In the genomic region with DNA sequence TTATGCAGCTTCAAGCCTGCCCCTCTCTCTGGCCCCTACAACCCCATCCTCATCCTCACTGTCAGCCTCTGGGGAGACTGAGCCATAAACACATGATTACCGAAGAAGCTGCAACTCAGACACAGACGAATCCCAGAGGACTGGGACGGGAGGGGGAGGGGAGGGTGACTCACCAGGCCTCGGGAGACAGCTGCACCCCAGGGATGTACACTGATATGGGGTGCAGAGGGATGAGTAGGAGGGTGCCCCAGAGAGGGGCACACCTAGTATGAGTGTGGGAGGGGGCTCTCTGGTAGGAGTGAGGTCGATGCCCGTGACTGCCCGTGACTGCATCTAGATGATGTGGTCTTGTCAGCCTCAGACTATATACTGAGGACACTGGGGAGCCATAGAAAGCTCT, we compare ENCODE assay signal across 11 mouse cellular contexts.
A peak's percentile ranks its signal among the peaks of the same experiment; 100 is the strongest.
DNase-seq lines count a peak whose midpoint lies in the region; ATAC-seq and TF ChIP-seq lines count a peak whose summit lies in the region.
"Had no signal": no experiment of that assay in that cellular context is flagged by ENCODE, and none has a peak within 500 bp of the region (broad histone marks: within the 10 kb centered on the region; RNA-seq: fewer than 3 reads in every experiment).

No protein-coding gene starts in this region.

- no peak overlapping the region for H3K4me2 ChIP-seq in kidney, embryonic 14.5 days (replicated peaks; ENCODE audit: low read depth, low read length)
- H3K4me2 ChIP-seq in hindbrain, postnatal 0 days (ENCODE audit: low read depth, low read length) = no peak overlapping the region
- no peak overlapping the region for H3K4me2 ChIP-seq in stomach, postnatal 0 days (replicated peaks; ENCODE audit: low read depth)
- H3K4me2 ChIP-seq: embryonic facial prominence, embryonic 12.5 days; heart, embryonic 13.5 days; liver, embryonic 12.5 days had no signal

- TF ChIP-seq CTCF in hindbrain, postnatal 0 days (IDR thresholded peaks at IDR 0.05; ENCODE audit: low read depth) = no peak
- TF ChIP-seq CTCF in stomach, postnatal 0 days (IDR thresholded peaks at IDR 0.05; ENCODE audit: low read depth) = no peak

- no peaks in the 10 kb centered on the region; the same call in 1 of the 2 replicates for H3K36me3 ChIP-seq in kidney, embryonic 14.5 days (ENCODE audit: control insufficient read depth, insufficient read depth, low read length)
- no peaks in the 10 kb centered on the region for H3K36me3 ChIP-seq in hindbrain, postnatal 0 days (ENCODE audit: insufficient read depth, low read length)
- H3K36me3 ChIP-seq in stomach, postnatal 0 days (ENCODE audit: control insufficient read depth, insufficient read depth, low read length) = 0 out of 2 replicates have a peak, but pooled peaks cover 3% of the 10 kb centered on the region

- DNase-seq in kidney, postnatal 14 days = no peak
- DNase-seq in right cerebral cortex, adult 18-20 months = peak; percentile 57
- no peak for DNase-seq in right cerebral cortex, postnatal 14 days
- DNase-seq in hindbrain, postnatal 0 days (ENCODE audit: low spot score) = no peak
- no peak for DNase-seq in stomach, postnatal 0 days (ENCODE audit: low spot score)
- DNase-seq in cerebellum, adult 9-11 months = no peak

- no peaks in the 10 kb centered on the region for H3K9me3 ChIP-seq in kidney, embryonic 14.5 days (ENCODE audit: control insufficient read depth, low read length)
- H3K9me3 ChIP-seq in hindbrain, postnatal 0 days (ENCODE audit: low read length) = no peaks in the 10 kb centered on the region
- H3K9me3 ChIP-seq in stomach, postnatal 0 days (ENCODE audit: control insufficient read depth, low read length) = no peaks in the 10 kb centered on the region
- H3K9me3 ChIP-seq: embryonic facial prominence, embryonic 12.5 days; heart, embryonic 13.5 days; liver, embryonic 12.5 days had no signal

- 57% methylated on average over 7 of the region's 7 CpGs for WGBS in kidney, embryonic 14.5 days
- 82% methylated on average over 7 of the region's 7 CpGs for whole genome bisulfite sequencing in hindbrain, postnatal 0 days
- WGBS in stomach, postnatal 0 days = 58% methylated on average over 7 of the region's 7 CpGs

- no peaks in the 10 kb centered on the region for H3K4me1 ChIP-seq in kidney, embryonic 14.5 days (ENCODE audit: control insufficient read depth, insufficient read depth, low read length)
- H3K4me1 ChIP-seq in hindbrain, postnatal 0 days (ENCODE audit: insufficient read depth, low read length) = peaks cover 12% of the 10 kb centered on the region; the same call in 1 of the 2 replicates
- H3K4me1 ChIP-seq in stomach, postnatal 0 days (replicated peaks; ENCODE audit: control insufficient read depth, insufficient read depth) = no peaks in the 10 kb centered on the region

- no peak overlapping the region for H3K9ac ChIP-seq in kidney, embryonic 14.5 days (ENCODE audit: low read depth, low read length)
- H3K9ac ChIP-seq in hindbrain, postnatal 0 days (replicated peaks; ENCODE audit: low read length) = no peak overlapping the region
- H3K9ac ChIP-seq in stomach, postnatal 0 days (ENCODE audit: low read length) = no peak overlapping the region
- H3K9ac ChIP-seq: embryonic facial prominence, embryonic 12.5 days; heart, embryonic 13.5 days; liver, embryonic 12.5 days had no signal

- no peaks in the 10 kb centered on the region for H3K27me3 ChIP-seq in kidney, embryonic 14.5 days (ENCODE audit: control insufficient read depth, insufficient read depth, low read length)
- H3K27me3 ChIP-seq in hindbrain, postnatal 0 days (ENCODE audit: insufficient read depth, low read length) = no peaks in the 10 kb centered on the region
- no peaks in the 10 kb centered on the region for H3K27me3 ChIP-seq in stomach, postnatal 0 days (ENCODE audit: control insufficient read depth, insufficient read depth, low read length)
- H3K27me3 ChIP-seq: embryonic facial prominence, embryonic 12.5 days; heart, embryonic 13.5 days; liver, embryonic 12.5 days had no signal

- no peak for TF ChIP-seq EP300 in stomach, postnatal 0 days (optimal IDR thresholded peaks at IDR 0.05)

- no peak overlapping the region for H3K27ac ChIP-seq in kidney, embryonic 14.5 days (ENCODE audit: low read depth, low read length)
- H3K27ac ChIP-seq in hindbrain, postnatal 0 days = no peak overlapping the region
- no peak overlapping the region for H3K27ac ChIP-seq in stomach, postnatal 0 days (replicated peaks)
- H3K27ac ChIP-seq: embryonic facial prominence, embryonic 12.5 days; heart, embryonic 13.5 days; liver, embryonic 12.5 days had no signal

- no peak overlapping the region for H3K4me3 ChIP-seq in kidney, embryonic 14.5 days (ENCODE audit: low read length)
- no peak overlapping the region for H3K4me3 ChIP-seq in hindbrain, postnatal 0 days (ENCODE audit: low read length)
- H3K4me3 ChIP-seq in stomach, postnatal 0 days (ENCODE audit: low read depth, low read length) = no peak overlapping the region
- H3K4me3 ChIP-seq: embryonic facial prominence, embryonic 12.5 days; heart, embryonic 13.5 days; liver, embryonic 12.5 days had no signal

- 0 out of 2 replicates have a peak, but pooled peaks have one; percentile 3 for ATAC-seq in kidney, embryonic 14.5 days (ENCODE audit: low FRiP score, low TSS enrichment)
- ATAC-seq in hindbrain, postnatal 0 days = 0 out of 2 replicates have a peak, but pooled peaks have one; percentile 33
- ATAC-seq in stomach, postnatal 0 days (ENCODE audit: low FRiP score, low TSS enrichment) = peak; percentile 10; the same call in 1 of the 2 replicates
- ATAC-seq in granulocyte monocyte progenitor cell, adult 5-6 weeks (replicated peaks; ENCODE audit: poor library complexity, severe bottlenecking) = no peak
- ATAC-seq: liver, embryonic 12.5 days had no signal
